Mouse (Mus musculus) T-helper 2 cell (primary cell): ENCODE data around the gene Phgdh.

Experiments used
- in situ Hi-C: fragments of 300-600 bp; cut with MboI, MseI; formaldehyde crosslinking; loops from one replicate; pipeline ENCODE4 v1.15.1; 2025; ENCODE audit warnings: high pct_unique_total_duplicates

Gene Phgdh

DNA sequence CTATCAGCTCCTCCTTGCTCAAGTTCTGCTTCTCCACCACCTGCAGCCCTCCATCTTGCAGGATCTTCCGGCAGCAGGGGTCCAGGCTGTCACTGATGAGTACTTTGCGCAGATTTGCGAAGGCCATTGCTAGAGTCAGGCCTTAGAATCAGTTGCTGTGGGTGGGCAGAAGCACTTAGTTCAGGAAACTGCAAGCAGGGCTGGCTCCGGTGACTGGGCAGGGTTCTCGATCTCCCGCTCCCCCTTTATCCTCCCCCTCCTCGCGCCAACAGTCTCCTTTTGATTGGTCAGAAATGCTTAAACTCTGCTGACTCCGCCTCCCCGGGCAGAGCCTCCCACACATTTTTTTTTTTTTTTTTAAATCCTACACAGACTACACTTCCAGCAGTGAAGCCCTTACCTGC, at the start of gene Phgdh:
Phgdh (minus strand) TSS at position 285 of the 404 bp plus-strand sequence.
- in situ Hi-C loops, result loop anchor here (10.0 kb wide), 1 partner anchor 415 kb away; no protein-coding TSS in a partner anchor

GRCm38 (mm10) chr3:98389305-98389704, 49.5 kb upstream of the Phgdh start:
- in situ Hi-C loops, result loop anchor here (10.0 kb wide), 1 partner anchor 935 kb away; no protein-coding TSS in a partner anchor

DNA sequence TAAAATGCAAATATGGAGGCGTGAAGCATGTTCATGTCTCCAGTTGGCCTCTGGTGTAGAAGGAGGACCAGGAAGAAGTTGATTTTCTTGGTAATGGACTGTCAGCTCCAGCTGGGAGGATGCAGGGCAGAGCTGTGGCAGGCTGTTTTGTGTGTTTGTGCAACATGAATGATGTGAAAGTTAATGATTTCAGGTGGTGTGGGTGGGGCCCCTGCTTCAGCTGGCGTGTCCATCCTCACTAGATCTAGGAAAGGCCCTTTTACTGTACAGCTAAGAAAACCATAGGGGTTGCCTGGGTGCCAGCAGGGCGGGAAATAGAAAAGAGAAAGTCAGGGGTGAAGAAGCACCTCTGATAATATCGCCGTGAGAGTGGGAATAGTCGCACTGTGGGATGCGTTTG, 48.0 kb upstream of the Phgdh start:
- in situ Hi-C loops, result loop anchor here (10.0 kb wide), 1 partner anchor 937 kb away; no protein-coding TSS in a partner anchor

GRCm38 (mm10) chr3:98387086-98387485, 47.3 kb upstream of the Phgdh start:
- in situ Hi-C loops, result loop anchor here (10.0 kb wide), 1 partner anchor 938 kb away; no protein-coding TSS in a partner anchor

DNA sequence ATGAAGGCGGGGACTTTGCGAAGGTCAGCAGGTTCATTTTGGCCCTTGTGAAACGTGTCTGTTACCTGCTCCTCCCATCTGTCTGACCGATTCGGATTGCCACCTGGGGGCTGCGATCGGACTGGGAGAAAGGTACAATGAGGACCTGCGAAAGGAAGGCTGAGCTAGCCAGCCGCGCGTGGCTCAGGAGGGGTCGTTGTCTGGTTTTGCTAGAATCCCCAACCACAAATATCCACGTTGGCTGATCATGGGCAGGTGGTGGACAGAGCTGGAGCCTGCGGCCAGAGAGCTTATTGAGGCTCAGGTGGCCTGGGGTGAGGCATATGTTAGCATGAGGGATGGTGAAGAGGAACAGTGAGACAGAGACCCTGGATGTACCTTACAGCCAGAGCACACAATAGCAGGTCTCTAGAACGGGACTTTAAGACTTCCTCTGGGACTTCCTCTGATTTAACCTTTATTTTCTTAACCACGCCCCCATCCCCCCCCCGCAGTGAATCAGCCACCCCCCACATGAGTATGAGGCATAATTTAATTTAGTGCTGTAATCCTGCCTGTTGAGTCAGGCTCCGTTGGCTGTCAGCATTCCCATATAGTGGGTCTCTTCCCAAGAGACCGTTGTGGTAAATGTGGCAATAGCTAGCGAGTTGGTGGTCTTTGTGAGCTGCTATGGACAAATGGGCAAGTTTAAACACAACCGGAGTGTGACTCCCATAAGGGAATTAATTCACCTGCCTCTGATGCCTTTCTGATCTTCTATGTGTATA, 43.4 kb upstream of the Phgdh start:
- in situ Hi-C loops, result loop anchor here (10.0 kb wide), 1 partner anchor 942 kb away; no protein-coding TSS in a partner anchor

GRCm38 (mm10) chr3:98382246-98382939, 42.6 kb upstream of the Phgdh start, which contains the start of gene Zfp697:
Gene Zfp697 (plus strand): TSS chr3:98382461.
- in situ Hi-C loops, result loop anchor here (10.0 kb wide), 1 partner anchor 942 kb away; no protein-coding TSS in a partner anchor

DNA sequence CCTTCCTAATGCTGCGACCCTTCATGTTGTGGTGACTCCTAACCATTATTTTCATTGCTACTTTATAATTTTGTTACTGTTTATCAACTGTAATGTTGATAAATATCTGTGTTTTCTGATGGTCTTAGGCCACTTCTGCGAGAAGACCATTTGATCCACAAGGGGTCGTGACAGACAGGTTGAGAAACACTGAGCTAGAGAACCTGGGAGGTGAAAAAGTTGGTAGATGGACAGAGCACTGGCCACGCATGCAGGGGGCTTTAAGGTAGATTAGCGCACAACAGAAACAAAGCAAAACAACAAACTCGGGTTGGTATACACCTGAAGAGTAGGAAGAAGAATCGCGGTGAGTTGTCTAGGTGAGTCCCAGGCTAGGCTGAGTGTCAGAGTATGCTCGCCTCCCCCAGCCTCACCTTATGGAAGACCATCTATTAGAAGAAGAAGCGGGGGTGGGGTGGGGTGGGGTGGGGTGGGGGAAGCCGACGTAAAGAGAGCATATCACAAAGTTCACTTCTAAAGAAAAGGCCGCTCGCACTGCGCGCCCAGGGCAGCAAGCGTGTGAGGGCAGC, 42.0 kb upstream of the Phgdh start:
- in situ Hi-C loops, result loop anchor here (10.0 kb wide), 1 partner anchor 943 kb away; no protein-coding TSS in a partner anchor

- in situ Hi-C loops, result no loop called here
Measured at GRCm38 (mm10) chr3:98379236-98379635, 39.4 kb upstream of the Phgdh start.

GRCm38 (mm10) chr3:98378267-98378666, 38.5 kb upstream of the Phgdh start:
- in situ Hi-C loops, result no loop called here

DNA sequence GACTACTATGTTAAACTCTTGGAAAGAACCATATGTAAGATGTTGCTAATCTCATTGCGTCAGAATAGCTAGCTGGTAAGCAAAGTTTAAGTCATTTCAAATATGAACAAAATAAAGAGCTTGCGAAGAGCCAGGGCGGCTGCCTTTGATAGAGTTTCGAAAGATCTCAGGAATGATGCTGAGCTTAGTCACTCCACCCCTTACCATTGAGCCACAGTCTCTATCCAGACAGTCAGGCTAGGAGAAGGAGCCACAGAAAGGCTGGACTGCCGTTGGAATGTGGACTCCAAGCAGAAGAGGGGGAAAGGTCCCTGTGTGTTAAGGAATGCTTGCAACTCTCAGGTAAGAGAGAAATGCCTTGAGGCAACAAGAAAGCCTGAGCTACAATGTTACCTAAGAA, 35.2 kb upstream of the Phgdh start:
- in situ Hi-C loops, result loop anchor here (25.0 kb wide), 1 partner anchor 187 kb away; no protein-coding TSS in a partner anchor

- in situ Hi-C loops, result loop anchor here (25.0 kb wide), 1 partner anchor 188 kb away; no protein-coding TSS in a partner anchor
Measured at GRCm38 (mm10) chr3:98374062-98374719, 34.4 kb upstream of the Phgdh start.

DNA sequence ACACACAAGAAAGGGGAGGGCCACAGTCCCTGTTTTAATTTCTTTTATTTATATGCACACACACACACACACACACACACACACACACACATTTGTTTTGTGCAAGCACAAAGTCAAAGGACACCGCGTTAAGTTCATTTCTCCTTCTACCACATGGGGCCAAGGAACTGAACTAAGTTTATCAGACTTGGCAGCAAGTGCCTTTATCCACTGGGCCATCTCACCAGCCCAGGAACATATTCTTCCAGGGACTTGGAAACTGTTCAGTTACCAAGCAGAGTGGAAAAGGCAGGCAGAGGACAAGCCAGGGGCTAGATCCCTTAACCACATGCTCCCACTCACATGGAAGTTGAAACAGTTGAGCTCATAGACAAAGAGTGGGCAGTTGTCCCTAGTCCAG, 29.0 kb upstream of the Phgdh start:
- in situ Hi-C loops, result loop anchor here (10.0 to 25.0 kb wide), 2 partner anchors 56 to 194 kb away; no protein-coding TSS in a partner anchor

DNA sequence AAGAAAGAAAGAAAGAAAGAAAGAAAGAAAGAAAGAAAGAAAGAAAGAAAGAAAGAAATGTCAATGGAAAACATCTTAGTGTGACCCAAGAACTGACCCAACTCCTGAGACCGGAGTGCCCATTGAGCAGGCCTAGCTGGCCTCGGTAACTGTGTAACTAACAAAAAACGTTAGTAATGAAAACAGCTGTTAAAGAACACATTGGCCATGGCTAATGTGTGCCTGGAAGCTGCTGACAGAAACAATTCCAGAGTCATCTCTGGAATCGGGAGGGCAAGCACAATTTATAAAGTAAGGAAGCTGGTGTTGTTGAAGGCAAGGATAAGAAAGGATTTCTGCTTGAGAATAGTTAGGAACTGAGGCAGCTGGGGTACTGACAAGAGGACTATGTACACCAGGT, 28.5 kb upstream of the Phgdh start:
- in situ Hi-C loops, result loop anchor here (10.0 to 25.0 kb wide), 2 partner anchors 57 to 194 kb away; no protein-coding TSS in a partner anchor

- in situ Hi-C loops, result loop anchor here (10.0 to 25.0 kb wide), 2 partner anchors 58 to 195 kb away; no protein-coding TSS in a partner anchor
Measured at GRCm38 (mm10) chr3:98366823-98367222, 27.0 kb upstream of the Phgdh start.

DNA sequence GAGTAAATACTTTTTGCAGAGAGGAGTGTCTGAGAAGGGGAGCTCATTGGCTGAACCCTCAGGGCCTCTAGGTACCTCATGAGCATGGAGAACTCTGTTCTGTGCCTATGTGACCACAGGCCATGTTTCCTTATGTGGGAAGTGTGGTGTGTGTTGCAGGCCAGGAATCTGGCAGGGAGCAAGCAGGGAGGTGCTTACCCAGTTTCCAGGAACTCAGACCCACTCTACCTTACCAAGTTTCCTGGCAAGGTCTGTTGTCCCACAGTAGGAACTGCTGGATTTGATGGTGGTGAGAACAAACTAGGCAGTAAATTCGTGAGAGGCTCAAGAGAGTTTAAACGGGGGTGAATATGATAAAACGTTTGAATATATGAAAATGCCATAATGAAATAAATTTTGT, 26.3 kb upstream of the Phgdh start:
- in situ Hi-C loops, result loop anchor here (10.0 to 25.0 kb wide), 2 partner anchors 59 to 196 kb away; no protein-coding TSS in a partner anchor

DNA sequence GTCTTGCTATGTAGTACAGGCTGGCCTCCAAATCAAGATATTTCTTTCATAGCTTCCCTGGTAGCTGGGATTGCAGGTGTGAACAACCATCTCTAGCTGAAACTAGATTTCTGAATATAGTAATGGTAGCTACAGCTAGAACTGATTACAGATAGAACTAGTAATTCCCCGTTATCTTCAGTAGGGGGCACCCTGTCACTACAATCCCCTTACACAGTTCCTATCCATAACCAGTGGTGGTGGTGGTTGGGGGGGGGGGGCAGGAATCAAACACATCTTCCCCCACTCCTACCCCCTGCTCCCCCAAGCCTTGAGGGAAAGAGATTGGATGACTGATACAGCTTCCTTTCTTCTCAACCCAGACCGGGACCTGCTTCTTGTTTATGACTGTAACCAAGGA, 23.0 kb upstream of the Phgdh start:
- in situ Hi-C loops, result loop anchor here (10.0 to 25.0 kb wide), 2 partner anchors 62 to 200 kb away; no protein-coding TSS in a partner anchor

DNA sequence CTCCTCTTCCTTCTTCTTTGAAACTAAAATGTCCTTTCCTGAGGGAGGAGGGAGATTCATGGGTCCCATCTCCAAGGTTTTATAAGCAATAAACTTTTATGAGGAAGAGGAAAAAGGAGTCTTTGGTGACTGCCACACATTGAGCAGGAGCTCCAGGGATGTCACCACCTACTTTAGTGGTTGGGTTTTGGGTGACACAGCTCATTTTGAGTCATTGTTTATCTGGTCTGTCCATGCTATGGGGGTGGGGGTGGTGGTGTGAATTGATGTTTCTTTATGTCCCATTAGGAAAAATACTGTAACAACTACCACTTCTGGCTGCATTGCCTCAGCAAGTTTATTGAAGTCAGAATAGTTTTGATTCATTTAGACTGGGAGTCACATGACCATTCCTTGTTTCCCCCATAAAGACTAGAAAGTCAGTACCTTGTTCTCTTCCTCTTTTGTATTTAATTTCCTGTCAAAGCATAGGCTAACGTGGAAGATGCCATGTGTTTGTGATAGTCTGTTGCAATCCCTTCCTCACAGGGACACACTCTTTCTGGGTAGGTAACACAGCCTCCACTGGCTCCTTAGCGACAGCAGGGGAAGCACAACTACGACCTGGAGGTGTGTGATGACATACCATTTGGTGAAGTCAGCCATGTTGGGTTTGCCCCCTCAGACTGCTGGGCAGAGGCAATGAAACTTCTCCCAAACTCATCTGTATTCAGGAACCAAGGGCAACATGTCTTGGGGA, 17.0 kb upstream of the Phgdh start:
- in situ Hi-C loops, result loop anchor here (25.0 kb wide), 1 partner anchor 206 kb away; no protein-coding TSS in a partner anchor

DNA sequence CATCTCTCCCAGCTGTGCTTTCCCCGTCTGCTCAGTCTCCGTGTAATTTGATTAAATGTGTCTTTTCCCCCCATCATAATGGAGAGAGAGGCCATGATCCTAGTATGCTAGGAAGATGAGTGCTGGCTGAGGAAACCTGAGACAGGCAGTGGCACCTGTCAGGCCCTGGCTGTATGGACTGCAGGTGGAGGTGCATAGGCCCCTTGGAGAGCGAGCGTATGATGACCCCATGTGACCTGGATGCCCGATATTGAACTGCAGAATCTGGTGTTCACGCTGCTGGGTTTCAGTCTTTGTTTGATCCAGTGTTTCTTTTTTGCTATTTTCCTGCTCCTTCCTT, 16.2 kb upstream of the Phgdh start:
- in situ Hi-C loops, result loop anchor here (25.0 kb wide), 1 partner anchor 206 kb away; no protein-coding TSS in a partner anchor

DNA sequence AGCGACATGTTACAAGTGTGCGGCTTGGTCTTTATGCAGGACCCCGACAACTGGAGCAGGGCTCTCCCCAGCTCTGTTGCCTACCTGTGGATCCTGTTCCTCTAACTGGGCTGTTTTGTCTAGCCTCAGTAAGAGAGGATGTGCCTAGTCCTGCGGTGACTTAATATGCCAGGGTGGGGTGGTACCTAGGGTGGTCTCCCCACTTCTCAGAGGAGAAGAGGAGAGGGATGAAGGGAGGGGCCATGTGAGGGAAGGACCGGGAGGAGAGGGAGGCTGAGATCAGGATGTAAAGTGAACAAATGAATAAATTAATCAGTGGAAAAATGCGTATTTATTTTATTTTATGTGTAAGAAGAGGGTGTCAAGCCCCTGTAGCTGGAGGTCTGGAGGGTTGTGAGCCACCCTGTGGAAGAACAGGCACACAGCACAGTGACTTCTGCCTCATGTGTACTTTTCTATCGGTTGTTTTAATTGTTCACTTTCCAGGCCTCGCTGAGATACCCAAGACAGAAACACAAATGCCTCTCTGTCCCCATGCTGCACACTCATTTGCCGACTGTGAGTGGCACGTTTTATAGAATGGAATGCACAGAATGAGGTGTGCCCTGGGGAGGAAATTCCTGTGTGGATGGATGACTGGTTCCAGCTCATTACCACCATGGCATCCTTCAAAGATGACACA, 15.7 kb upstream of the Phgdh start:
- in situ Hi-C loops, result loop anchor here (25.0 kb wide), 1 partner anchor 207 kb away; no protein-coding TSS in a partner anchor
